Mouse (Mus musculus) 3T3-L1 (cell line): Measurements from ENCODE around the gene Rab5c.

Experiments
- DNase-seq: peaks from one replicate; pipeline ENCODE4 v3.0.0-alpha.2; 2015; ENCODE audit warnings: low read depth, low spot score

Gene Rab5c

GRCm38 (mm10) chr11:100738066-100738604, at the start of gene Rab5c:
Gene Rab5c (minus strand): TSS chr11:100738215.
- DNase-seq: peak; percentile 100

GRCm38 (mm10) chr11:100785774-100786173, 47.8 kb upstream of the Rab5c start:
- DNase-seq: no peak

DNA sequence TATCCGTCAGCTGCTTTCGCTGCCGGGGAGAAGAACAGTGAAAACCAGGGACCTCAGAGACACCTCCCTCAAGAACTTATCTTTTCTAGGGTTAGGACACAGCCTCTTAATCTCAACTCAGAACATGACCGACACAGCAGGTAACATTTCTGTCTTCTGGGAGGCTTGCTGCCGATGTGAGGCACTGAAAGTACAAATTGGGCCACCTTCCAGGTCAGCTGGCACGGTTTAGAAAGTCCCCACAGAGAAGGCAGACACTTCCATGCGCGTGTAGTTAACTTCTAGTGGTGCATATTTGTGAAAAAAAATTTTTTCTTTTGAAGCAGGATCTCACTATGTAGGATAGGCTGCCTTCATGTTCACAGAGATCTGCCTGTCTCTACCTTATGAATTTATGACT, 46.3 kb upstream of the Rab5c start:
- DNase-seq: no peak

DNA sequence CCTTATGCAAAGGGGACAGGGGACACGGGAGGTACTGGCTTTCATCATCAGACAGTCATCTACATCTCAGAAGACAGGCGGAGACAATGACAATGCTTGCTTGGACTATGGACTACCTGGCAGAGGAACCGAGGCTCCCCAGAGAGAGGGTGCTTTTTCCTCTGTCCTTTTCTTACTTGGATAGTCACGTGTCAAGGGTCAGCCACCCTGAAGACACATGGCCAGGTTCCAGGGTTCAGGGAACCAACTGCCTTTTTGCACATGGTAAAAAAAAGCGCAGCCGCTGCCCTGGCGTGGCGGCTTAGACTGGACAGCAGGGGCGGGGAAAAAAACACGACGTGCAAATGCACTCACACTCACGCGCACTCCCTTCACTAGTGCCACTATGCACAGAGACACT, 44.6 kb upstream of the Rab5c start:
- DNase-seq: no peak

DNA sequence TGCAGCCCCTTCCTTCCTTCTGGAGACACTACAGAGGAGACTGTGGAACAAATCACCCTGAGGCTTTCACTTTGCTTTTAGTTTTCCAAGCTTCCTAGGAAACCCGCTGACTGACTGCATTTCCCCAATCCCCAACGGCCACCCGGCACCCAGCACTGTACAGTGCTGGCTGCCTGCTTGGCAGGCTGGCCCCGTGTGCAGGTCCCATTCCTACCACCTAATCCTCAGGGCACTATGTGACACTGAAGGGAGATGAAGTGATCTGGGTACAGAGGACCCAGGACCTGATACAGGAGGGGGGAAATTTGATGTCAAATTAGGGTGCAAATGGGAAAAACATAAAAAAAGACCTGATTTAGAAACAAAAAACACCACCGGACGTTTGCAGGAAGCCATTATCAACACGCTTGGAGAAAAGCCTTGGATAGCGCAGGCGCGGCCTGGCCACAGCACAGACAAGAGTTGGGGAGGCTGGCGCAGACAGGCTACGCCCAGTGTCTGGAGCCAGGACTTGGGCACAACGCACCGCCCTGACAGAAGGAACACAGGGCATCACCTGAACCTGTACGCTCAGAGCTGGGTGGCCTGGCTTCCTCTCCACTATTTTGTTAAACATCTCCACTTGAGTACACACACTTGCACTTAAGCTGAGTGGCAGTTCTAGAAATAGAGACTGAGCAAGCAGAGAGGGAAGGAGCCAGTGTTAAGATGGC, 43.9 kb upstream of the Rab5c start:
- no peak for DNase-seq

DNA sequence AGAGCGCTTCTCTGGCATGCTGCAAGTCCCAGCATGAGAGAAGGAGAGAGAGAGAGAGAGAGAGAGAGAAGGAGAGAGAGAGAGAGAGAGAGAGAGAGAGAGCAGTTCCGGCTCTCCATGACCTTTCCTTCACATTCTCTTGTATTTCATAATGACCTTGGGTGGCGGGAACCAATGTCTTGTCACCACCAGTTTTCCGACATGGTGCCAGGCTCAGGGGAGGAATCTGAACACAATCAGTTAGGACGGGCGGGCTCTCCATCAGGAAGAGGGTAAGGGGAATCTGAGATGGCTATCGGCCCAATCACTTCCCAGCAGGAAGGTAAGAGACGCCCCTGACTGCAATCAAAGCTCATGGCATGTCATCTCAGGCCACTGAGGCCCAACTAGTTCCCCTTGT, 42.2 kb upstream of the Rab5c start:
- no peak for DNase-seq

DNA sequence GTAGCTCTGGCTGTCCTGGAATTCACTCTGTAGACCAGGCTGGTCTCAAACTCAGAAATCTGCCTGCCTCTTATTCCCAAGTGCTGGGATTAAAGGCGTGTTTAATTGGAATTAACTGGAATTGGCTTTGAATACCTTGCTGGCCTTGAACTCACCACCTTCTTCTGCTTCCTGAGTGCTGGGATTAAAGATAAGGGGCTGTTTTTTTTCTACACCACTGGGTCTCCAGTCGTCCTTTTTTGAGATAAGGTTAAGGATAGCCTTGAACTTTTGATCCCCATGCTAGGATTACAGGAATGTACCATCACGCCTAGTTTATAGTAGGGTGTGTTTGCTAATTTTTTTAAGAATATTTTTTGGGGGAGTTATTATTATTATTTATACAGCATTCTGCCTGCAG, 40.1 kb upstream of the Rab5c start:
- no peak for DNase-seq

DNA sequence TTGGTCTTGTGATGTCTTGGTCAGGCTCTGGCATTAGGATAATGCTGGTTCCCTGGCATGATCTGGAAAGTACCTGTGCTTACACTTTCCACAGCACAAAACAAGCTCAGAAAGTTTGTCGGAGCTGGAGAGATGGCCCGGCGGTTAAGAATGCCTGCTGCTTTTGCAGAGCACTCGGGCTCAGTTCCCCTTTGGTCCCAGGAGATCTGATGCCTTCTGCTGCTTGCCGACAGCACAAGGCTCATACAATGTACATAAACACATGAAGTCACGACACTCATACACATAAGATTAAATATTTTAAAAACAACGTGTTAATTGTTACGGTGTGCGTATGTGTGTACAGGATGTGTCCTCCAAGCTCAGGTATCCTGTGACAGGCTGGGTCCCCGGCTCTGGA, 37.9 kb upstream of the Rab5c start:
- DNase-seq: no peak

DNA sequence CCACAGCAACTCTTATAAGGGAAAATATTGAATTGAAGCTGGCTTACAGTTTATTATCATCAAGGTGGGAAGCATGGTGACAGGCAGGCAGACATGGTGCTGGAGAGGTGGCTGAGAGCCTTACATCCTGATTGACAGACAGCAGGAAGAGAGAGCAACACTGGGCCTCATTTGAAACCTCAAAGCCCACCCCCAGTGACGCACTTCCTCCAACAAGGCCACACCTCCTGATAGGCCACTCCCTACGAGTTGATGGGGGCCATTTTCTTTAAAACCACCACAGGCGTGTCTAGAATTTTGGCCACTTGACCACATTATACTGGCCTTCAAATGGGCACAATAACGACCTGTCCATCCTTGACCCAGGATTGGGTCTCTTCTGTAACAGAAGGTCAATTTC, 36.2 kb upstream of the Rab5c start:
- DNase-seq: no peak

GRCm38 (mm10) chr11:100770646-100771408, 32.8 kb upstream of the Rab5c start, which contains the start of gene Ghdc:
Gene Ghdc (minus strand): TSS chr11:100770957.
- DNase-seq: peak; percentile 78

GRCm38 (mm10) chr11:100769980-100770379, 32.0 kb upstream of the Rab5c start:
- DNase-seq: no peak

- no peak for DNase-seq
Observed at GRCm38 (mm10) chr11:100767871-100768270, 29.9 kb upstream of the Rab5c start.

DNA sequence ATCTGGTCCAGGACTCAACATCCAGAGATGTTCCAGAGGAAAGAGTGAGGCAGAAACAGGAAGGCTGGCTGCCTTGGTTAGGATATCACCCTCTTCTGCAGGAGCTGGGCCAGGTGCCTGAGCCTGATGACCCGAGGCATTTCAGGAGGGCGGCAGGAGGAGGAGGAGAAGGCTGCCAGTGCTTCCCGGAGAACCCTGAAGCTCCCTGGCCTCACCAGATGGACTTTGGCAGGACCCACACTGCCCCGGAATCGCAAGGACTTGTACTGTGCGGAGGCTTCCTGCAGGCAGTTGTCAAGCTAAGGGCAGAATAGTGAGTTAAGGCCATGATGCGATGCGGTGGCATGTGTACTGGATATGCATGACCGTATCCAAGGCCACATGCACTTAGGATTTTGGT, 28.7 kb upstream of the Rab5c start:
- no peak for DNase-seq

GRCm38 (mm10) chr11:100762831-100763230, 24.8 kb upstream of the Rab5c start, which contains the start of gene Hcrt:
Gene Hcrt (minus strand): TSS chr11:100762931.
- no peak for DNase-seq

DNA sequence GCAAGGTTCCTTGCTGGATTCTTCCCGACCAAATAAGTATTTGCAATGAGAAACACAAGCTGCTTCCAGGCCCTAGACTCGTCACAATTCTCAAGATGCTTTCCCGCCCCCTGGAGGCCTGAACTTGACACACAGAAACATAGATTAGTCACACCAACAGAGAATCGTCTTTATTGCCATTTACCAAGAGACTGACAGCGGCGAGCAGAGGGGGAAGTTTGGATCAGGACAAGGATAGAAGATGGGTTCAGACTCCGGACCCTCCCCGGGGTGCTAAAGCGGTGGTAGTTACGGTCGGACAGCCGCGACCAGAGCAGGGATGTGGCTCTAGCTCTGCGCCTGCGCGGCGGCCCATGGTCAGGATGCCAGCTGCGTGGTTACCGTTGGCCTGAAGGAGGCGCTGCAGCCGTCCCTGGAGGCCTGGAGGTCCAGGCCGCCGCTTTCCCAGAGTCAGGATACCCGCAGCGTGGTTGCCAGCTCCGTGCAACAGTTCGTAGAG, 23.6 kb upstream of the Rab5c start:
- peak; percentile 78 for DNase-seq

- peak; percentile 13 for DNase-seq
Observed at GRCm38 (mm10) chr11:100759611-100760233, 21.7 kb upstream of the Rab5c start, which contains the start of gene Kcnh4. Gene Kcnh4 (minus strand): TSS chr11:100759942.

DNA sequence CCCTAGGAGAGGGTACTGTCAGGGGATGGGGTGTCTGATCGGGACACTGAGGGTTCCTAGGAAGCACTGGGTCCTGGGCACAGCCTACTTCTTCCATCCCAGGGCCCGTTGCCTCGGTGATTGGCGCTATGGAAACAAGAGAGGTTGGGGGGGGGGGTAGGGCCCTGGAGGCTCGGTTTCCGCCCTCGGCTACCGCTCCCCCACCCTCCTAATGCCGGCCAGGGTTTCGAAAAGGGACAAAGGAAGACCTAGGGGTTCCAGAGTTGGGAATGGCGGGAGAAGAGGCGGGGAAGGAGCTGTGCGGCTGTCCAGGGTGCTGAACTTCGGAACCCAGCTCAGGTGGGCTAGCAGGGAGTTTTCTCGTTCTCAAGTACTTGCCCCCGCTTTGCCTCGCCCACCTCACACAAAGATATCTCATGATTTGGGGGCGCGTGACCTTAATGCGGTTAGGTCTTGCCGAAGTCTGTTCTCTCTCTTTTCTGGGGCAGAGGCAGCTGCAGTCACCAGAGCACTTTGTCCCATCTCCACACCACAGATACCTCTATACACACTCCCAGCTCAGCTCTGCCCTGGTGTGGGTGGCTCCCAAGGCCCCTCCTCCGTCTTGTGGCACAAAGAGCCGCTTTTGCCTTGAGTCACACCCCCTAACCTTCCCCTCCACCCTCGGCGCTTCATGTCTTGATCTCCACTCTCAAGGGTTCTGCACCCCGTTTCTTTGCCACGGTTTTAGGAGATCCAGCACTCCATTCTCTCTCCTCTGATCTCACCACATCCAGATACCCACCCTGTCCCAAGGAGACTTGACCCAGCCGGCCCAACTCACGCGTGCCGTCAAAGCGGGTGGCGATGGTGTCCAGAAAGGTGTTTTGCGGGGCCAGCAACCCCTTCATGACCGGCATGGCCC, 20.9 kb upstream of the Rab5c start:
- peak; percentile 45 for DNase-seq

DNA sequence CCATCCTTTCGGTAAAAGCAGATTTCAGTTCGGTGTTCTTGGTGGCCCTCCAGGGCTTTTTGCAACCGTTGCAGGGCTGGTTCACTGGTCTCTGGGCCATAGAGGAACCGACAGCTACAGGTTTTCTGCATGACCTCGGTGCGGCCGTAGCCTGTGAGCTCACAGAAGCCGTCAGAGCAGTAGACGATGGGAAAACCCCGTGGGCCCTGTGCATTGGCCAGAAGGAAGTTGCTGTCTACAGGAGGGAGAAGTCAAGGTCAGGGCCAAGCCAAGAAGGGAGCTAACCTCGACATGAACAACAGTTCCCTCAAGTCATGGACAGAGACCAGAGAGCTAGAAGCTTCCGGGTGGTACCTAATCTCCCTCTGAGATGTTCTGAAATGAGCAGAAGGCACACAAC, 19.6 kb upstream of the Rab5c start:
- DNase-seq: no peak

- no peak for DNase-seq
Observed at GRCm38 (mm10) chr11:100756476-100756875, 18.5 kb upstream of the Rab5c start.

GRCm38 (mm10) chr11:100754693-100755057, 16.7 kb upstream of the Rab5c start:
- DNase-seq: no peak
